Comparison of ENCODE assay signal across 8 mouse cellular contexts in genomic region chr9:40191086-40191876, GRCm38 (mm10). TPM values are rescaled to one million over a fixed set of nuclear protein-coding genes. Genes with fewer than 3 reads are reported as not detected.
DNase-seq lines count a peak whose midpoint lies in the region; ATAC-seq and TF ChIP-seq lines count a peak whose summit lies in the region.

No protein-coding gene starts in this region.

- 91% methylated on average over 8 of the region's 9 CpGs for WGBS in lung, embryonic 14.5 days
- 95% methylated on average over 8 of the region's 9 CpGs for WGBS in embryonic facial prominence, embryonic 14.5 days
- WGBS in limb, embryonic 10.5 days, result 92% methylated on average over 8 of the region's 9 CpGs
- 87% methylated on average over 9 of the region's 9 CpGs for WGBS in olfactory bulb, adult 2 months

- H3K4me1 ChIP-seq in lung, embryonic 14.5 days (ENCODE audit: insufficient read depth), result no peaks in the 10 kb centered on the region
- peaks cover 4% of the 10 kb centered on the region for H3K4me1 ChIP-seq in embryonic facial prominence, embryonic 14.5 days (ENCODE audit: control insufficient read depth, insufficient read depth, low read length)
- H3K4me1 ChIP-seq in limb, embryonic 10.5 days, result peaks cover 15% of the 10 kb centered on the region
- peaks cover 4% of the 10 kb centered on the region; the same call in 1 of the 2 replicates for H3K4me1 ChIP-seq in olfactory bulb, adult 2 months (ENCODE audit: control insufficient read depth, insufficient read depth, low read length)

- H3K36me3 ChIP-seq in lung, embryonic 14.5 days (ENCODE audit: insufficient read depth), result no peaks in the 10 kb centered on the region
- no peaks in the 10 kb centered on the region for H3K36me3 ChIP-seq in embryonic facial prominence, embryonic 14.5 days (ENCODE audit: control insufficient read depth, insufficient read depth, low read length)
- 0 out of 2 replicates have a peak, but pooled peaks cover 3% of the 10 kb centered on the region for H3K36me3 ChIP-seq in limb, embryonic 10.5 days

- no peak for ATAC-seq in lung, embryonic 14.5 days (ENCODE audit: insufficient read depth)
- ATAC-seq in embryonic facial prominence, embryonic 14.5 days (ENCODE audit: low read depth), result no peak
- no peak for ATAC-seq in megakaryocyte progenitor cell, adult 5-6 weeks (replicated peaks; ENCODE audit: poor library complexity)

- peak overlapping the region; percentile 73; the same call in 1 of the 2 replicates for H3K4me3 ChIP-seq in lung, embryonic 14.5 days (ENCODE audit: low read depth, low read length)
- peak overlapping the region; percentile 73 for H3K4me3 ChIP-seq in embryonic facial prominence, embryonic 14.5 days (ENCODE audit: low read depth, low read length)
- peak overlapping the region; percentile 90 for H3K4me3 ChIP-seq in limb, embryonic 10.5 days
- peak overlapping the region; percentile 78 for H3K4me3 ChIP-seq in olfactory bulb, adult 2 months (ENCODE audit: insufficient read depth, low read depth, low read length)

- H3K27me3 ChIP-seq in lung, embryonic 14.5 days (ENCODE audit: insufficient read depth, low read length), result no peaks in the 10 kb centered on the region
- no peaks in the 10 kb centered on the region for H3K27me3 ChIP-seq in embryonic facial prominence, embryonic 14.5 days (replicated peaks; ENCODE audit: control insufficient read depth, insufficient read depth, low read length)
- H3K27me3 ChIP-seq in limb, embryonic 10.5 days (ENCODE audit: low read depth, poor library complexity, severe bottlenecking), result no peaks in the 10 kb centered on the region

- no peak for TF ChIP-seq CTCF in lung, embryonic 14.5 days (IDR thresholded peaks at IDR 0.05; ENCODE audit: low read depth)
- no peak for TF ChIP-seq CTCF in olfactory bulb, adult 2 months (IDR thresholded peaks at IDR 0.05; ENCODE audit: insufficient read depth, low read depth, low read length)

- no peak for DNase-seq in lung, embryonic 14.5 days
- DNase-seq in lung, postnatal 10 days, result no peak
- DNase-seq in embryonic facial prominence, embryonic 14.5 days (ENCODE audit: low spot score), result no peak
- no peak for DNase-seq in limb, embryonic 10.5 days (ENCODE audit: low spot score)
- no peak for DNase-seq in layer of hippocampus, postnatal 36 days
- DNase-seq in urinary bladder, adult 2 months (ENCODE audit: low spot score), result no peak

- peak overlapping the region; percentile 73; the same call in 1 of the 2 replicates for H3K9ac ChIP-seq in lung, embryonic 14.5 days
- H3K9ac ChIP-seq in embryonic facial prominence, embryonic 14.5 days (ENCODE audit: low read depth, low read length), result peak overlapping the region; percentile 86

- no peaks in the 10 kb centered on the region for H3K9me3 ChIP-seq in lung, embryonic 14.5 days (ENCODE audit: low read depth, low read length)
- no peaks in the 10 kb centered on the region for H3K9me3 ChIP-seq in embryonic facial prominence, embryonic 14.5 days (ENCODE audit: control insufficient read depth, low read length)
- H3K9me3 ChIP-seq in limb, embryonic 10.5 days (replicated peaks), result no peaks in the 10 kb centered on the region

- peak overlapping the region; percentile 69 for H3K4me2 ChIP-seq in lung, embryonic 14.5 days
- peak overlapping the region; percentile 78 for H3K4me2 ChIP-seq in embryonic facial prominence, embryonic 14.5 days (ENCODE audit: low read depth, low read length)

- TF ChIP-seq POLR2A in olfactory bulb, adult 2 months (IDR thresholded peaks at IDR 0.05; ENCODE audit: insufficient read depth, low read depth, low read length), result no peak

- no peak overlapping the region for H3K27ac ChIP-seq in lung, embryonic 14.5 days (ENCODE audit: low read depth)
- no peak overlapping the region for H3K27ac ChIP-seq in embryonic facial prominence, embryonic 14.5 days (replicated peaks; ENCODE audit: low read depth, low read length)
- peak overlapping the region; percentile 95; the same call in 1 of the 2 replicates for H3K27ac ChIP-seq in limb, embryonic 10.5 days
- no peak overlapping the region for H3K27ac ChIP-seq in olfactory bulb, adult 2 months (ENCODE audit: insufficient read depth, low read depth, low read length)

RNA-seq across cellular contexts. Expression of gene Zfp202, which starts 0.8 kb away (rescaled TPM):
- 5.0 and 6.0 TPM in 2 replicates for polyA plus RNA-seq in lung, embryonic 14.5 days (2014; fragmentation: Nextera tagmentation; extraction: Ambion mirVana)
- polyA plus RNA-seq in embryonic facial prominence, embryonic 14.5 days (2014; fragmentation: Nextera tagmentation; extraction: Ambion mirVana), result 5.7 and 6.1 TPM in 2 replicates
- 7.5 and 8.4 TPM in 2 replicates for polyA plus RNA-seq in limb, embryonic 10.5 days (2016; fragmentation: Nextera tagmentation; extraction: Ambion mirVana)
- polyA plus RNA-seq in olfactory bulb, adult 2 months (2012; ENCODE audit: insufficient read depth, insufficient read length, low replicate concordance, missing spikeins), result not detected in 2 replicates
- total RNA-seq in megakaryocyte progenitor cell, adult 5-6 weeks (2015), result 3.0 and 4.6 TPM in 2 replicates
- 2.3 and 4.9 TPM in 2 replicates for total RNA-seq in megakaryocyte progenitor cell, adult 5-6 weeks (2017)
- 1 to 10 TPM; 3.7 to 4.2 TPM for total RNA-seq in layer of hippocampus, postnatal 36 days (2021)
- 3.2 and 3.7 TPM in 2 replicates for polyA plus RNA-seq in urinary bladder, adult 2 months (2012; rRNA removed)

RNA-seq across cellular contexts. Expression of gene Olfr986, which starts 10.6 kb away (rescaled TPM):
- not detected in 2 replicates for polyA plus RNA-seq in lung, embryonic 14.5 days (2014; fragmentation: Nextera tagmentation; extraction: Ambion mirVana)
- polyA plus RNA-seq in embryonic facial prominence, embryonic 14.5 days (2014; fragmentation: Nextera tagmentation; extraction: Ambion mirVana), result not detected in 2 replicates
- polyA plus RNA-seq in limb, embryonic 10.5 days (2016; fragmentation: Nextera tagmentation; extraction: Ambion mirVana), result not detected in 2 replicates
- not detected in 2 replicates for polyA plus RNA-seq in olfactory bulb, adult 2 months (2012; ENCODE audit: insufficient read depth, insufficient read length, low replicate concordance, missing spikeins)
- not detected in 2 replicates for total RNA-seq in megakaryocyte progenitor cell, adult 5-6 weeks (2015)
- total RNA-seq in megakaryocyte progenitor cell, adult 5-6 weeks (2017), result not detected in 2 replicates
- not detected for total RNA-seq in layer of hippocampus, postnatal 36 days (2021)
- polyA plus RNA-seq in urinary bladder, adult 2 months (2012; rRNA removed), result not detected in 2 replicates

RNA-seq across cellular contexts. Expression of gene Tmem225, which starts 43.4 kb away (rescaled TPM):
- not detected in 2 replicates for polyA plus RNA-seq in lung, embryonic 14.5 days (2014; fragmentation: Nextera tagmentation; extraction: Ambion mirVana)
- not detected in 2 replicates for polyA plus RNA-seq in embryonic facial prominence, embryonic 14.5 days (2014; fragmentation: Nextera tagmentation; extraction: Ambion mirVana)
- polyA plus RNA-seq in limb, embryonic 10.5 days (2016; fragmentation: Nextera tagmentation; extraction: Ambion mirVana), result not detected in 2 replicates
- not detected in 2 replicates for polyA plus RNA-seq in olfactory bulb, adult 2 months (2012; ENCODE audit: insufficient read depth, insufficient read length, low replicate concordance, missing spikeins)
- not detected in 2 replicates for total RNA-seq in megakaryocyte progenitor cell, adult 5-6 weeks (2015)
- not detected in 2 replicates for total RNA-seq in megakaryocyte progenitor cell, adult 5-6 weeks (2017)
- not detected for total RNA-seq in layer of hippocampus, postnatal 36 days (2021)
- polyA plus RNA-seq in urinary bladder, adult 2 months (2012; rRNA removed), result not detected in 2 replicates
